Mouse (Mus musculus) bone marrow macrophage, adult 2 months (primary cell): ENCODE data around the gene Tmem102. TPM values are rescaled to one million over a fixed set of nuclear protein-coding genes. Genes with fewer than 3 reads are reported as not detected.

ENCODE experiments used
- H3K27ac ChIP-seq: 2 replicates; pipeline ENCODE4 v1.5.1; 2012; ENCODE audit warnings: low read depth, low read length; ENCODE audit not compliant: insufficient read depth
- H3K4me1 ChIP-seq: 2 replicates; pipeline ENCODE4 v1.6.1; 2012; ENCODE audit warnings: low read length; ENCODE audit not compliant: control insufficient read depth, insufficient read depth
- H3K4me3 ChIP-seq: 2 replicates; pipeline ENCODE4 v1.5.1; 2012; ENCODE audit warnings: mild to moderate bottlenecking, low read length, moderate library complexity; ENCODE audit not compliant: insufficient read depth
- CTCF ChIP-seq: IDR thresholded peaks from 2 replicates; pipeline ENCODE4 v1.5.1; 2012; ENCODE audit warnings: low read depth, mild to moderate bottlenecking, low read length, moderate library complexity
- POLR2A ChIP-seq: IDR thresholded peaks from 2 replicates; pipeline ENCODE4 v1.6.1; 2012; ENCODE audit warnings: mild to moderate bottlenecking, low read depth, low read length, borderline replicate concordance
- polyA plus RNA-seq: library from polyadenylated mRNA; stranded (reverse); fragments of >200 nt; gene quantifications from 2 replicates; pipeline ENCODE4 v1.2.4, GENCODE M21; 2012; ENCODE audit not compliant: missing spikeins, insufficient read depth, insufficient read length

Tmem102 gene
- polyA plus RNA-seq, 1 experiment = not detected

DNA sequence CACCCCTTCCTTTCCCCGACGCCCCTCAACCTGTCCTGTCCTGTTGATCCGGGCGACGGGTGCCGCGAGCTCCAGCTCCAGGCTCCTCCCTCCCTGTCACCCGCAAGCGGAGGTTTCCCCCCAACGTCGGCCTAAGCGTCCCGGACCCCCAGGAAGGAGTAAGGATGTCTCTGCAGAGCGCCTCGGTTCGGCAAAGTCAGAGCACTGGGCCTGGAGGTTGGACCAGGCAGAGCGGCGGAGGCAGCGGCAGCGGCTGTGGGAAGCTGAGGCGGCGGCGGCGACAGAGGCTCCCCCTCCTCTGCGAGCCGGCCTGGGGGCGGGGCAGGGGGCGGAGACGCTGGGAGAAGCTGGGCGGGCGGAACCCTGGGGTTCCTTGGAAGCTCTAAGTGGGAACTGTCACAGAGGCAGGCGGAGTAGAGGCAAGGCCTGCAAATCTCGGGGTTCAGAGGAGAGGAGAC, 2.7 kb downstream of the Tmem102 start:
- no peak for TF ChIP-seq POLR2A
- TF ChIP-seq CTCF = no peak

DNA sequence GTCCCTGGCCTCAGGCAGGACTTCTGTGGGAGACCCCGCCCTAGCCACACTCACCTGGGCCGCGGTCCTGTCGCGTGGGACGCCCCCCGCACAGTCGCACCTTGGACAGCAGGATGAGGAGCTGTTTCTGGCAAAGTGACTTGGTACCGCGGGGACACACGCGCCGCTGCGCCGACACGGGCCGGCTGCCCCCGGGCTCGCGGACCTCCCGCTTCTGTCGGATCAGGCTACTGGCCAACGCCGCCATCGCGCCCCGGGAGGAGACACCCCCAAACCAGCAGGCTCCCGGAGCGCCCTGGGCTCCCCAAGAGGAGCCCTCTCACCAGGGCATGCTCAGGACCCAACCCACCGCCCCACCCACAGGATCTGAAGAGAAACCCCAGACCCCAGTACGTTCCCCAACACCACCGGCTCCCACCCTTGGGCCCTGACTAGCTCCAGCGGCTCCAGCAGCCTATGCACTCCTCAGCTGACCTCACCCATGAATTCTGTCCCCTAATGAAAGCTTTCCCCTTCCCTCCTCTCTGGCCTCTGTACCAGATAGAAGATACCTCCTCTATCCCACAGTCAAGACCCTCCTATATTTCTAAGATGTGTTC, 3.9 kb downstream of the Tmem102 start, which contains the start of gene Fgf11:
Fgf11 (minus strand) TSS at position 479 of the 599 bp plus-strand sequence.
- Histone ChIP-seq H3K27ac (peak within 1 kb of the TSS; percentile 94), H3K4me3 (peak within 1 kb of the TSS; percentile 75), H3K4me1 (peaks cover 24% of the 10 kb centered on the region)
- TF ChIP-seq POLR2A (no peak), CTCF (no peak)

More for the DNA sequence above, 2.7 kb downstream of the Tmem102 start:
- peaks cover 19% of the 10 kb centered on the region for H3K4me1 ChIP-seq
- peak overlapping the region; percentile 60 for H3K27ac ChIP-seq
- peak overlapping the region; percentile 75 for H3K4me3 ChIP-seq

DNA sequence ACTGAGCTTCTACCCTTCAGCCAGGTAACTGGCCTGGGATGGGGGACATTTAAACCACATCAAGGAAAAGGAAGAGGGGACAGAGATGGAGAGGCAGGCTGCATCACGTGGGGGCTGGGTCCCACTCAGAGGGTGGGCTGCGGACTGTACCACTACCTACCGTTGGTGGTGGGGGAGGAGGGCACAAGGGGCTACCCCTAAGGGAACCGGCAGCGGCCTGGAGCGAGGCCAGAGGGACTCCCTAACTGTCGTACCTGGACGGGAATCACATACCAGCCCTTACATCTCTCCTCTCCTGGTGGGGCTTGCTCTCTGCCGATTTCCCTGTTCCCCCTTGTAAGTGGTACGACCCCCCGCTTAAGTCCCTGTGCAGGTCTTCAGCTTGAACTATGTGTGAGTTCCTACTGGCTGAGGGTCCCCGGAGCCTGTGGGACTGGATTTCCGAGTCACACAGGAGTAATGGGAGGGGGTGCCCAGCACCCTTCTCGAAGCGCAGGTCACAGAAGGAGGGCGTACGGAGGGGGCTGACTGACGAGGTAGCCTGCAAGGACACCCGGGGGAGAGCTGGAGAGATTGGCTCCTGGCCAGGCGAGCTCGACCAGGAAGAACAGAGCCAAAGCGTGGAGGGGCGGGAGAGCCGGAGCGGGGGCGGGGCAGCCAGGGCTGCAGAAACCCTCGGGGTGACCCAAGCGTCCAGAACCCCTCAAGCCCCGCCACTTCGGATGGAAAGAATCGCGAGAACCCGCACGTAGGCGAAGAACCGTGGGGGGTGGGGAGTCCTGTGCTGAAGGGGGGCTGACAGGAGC, 4.8 kb downstream of the Tmem102 start:
- Histone ChIP-seq H3K27ac (peak overlapping the region; percentile 94), H3K4me1 (peaks cover 26% of the 10 kb centered on the region), H3K4me3 (peak overlapping the region; percentile 75)
- TF ChIP-seq CTCF = no peak
- no peak for TF ChIP-seq POLR2A

DNA sequence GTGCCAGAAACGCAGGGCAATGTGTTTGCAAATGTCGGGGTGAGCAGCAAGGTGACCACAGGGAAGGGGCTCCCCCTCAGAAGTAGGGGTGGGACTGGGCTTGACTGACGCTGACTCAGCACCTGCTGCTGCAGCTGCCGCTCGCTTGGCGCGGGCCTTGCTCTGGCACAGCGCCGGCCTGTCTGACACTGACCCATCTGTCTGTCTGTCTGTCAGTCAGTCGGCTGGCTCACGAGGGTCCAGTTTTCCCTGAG, 5.4 kb downstream of the Tmem102 start:
- TF ChIP-seq POLR2A (no peak), CTCF (no peak)
- Histone ChIP-seq H3K4me3 (peak overlapping the region; percentile 75), H3K4me1 (peaks cover 26% of the 10 kb centered on the region), H3K27ac (peak overlapping the region; percentile 94)

DNA sequence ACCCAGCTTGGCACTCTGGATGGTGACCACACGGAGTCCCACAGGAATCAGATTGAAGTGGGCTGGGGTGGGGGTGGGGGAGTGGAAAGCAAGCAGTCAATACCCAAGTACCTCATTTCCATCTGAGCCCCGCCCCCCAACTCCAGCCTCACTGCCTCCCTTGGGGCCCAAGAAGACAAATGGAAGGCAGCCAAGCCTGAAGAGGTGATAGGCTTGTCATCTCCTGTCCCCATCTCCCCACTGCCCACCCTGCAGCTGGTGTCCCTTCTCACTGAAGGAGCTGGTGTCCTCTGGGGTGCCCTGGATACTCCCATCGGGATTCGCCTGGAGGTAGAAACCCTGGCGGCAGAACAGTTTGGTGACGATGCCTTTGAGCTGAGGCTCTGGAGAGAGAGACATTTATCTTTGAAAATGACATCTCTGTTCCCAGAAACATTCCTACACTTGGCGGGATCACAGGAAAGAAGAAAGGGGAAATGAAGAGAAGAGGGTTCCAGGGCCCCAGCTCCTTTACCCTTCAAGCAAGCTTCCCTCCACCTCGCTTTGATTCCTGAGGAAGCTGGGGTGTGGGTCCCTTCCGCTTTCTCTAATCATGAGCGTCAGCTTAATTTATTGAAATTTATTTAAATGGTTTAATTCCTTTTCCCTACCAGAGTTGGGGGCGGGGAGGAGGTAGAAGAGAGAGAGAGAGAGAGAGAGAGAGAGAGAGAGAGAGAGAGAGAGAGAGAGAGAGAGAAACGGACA, 5.9 kb downstream of the Tmem102 start:
- Histone ChIP-seq H3K4me1 (peaks cover 29% of the 10 kb centered on the region), H3K4me3 (peak overlapping the region; percentile 75), H3K27ac (peak overlapping the region; percentile 94)
- 0 out of 2 replicates have a peak, but pooled peaks have one; percentile 15 for TF ChIP-seq CTCF
- TF ChIP-seq POLR2A = no peak

DNA sequence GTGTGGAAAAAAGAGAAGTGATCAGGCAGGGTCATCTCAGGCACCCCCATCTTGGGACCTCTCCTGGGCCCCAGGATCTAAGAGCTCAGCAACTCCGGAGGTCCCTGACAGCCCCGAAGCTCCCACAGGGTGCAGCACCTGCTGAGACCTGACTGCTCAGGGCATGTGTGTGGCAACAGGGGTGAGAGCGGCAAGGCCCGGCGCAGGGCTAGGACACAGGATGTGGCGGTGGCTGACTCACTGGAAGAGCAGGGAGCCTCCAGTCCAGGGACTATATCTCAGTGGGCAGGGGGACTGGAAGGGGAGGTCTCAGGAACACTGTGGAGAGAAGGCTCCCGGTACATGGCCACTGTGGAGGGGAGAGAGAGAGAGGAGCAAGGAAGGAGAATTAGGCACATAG, 7.5 kb downstream of the Tmem102 start:
- Histone ChIP-seq H3K27ac (peak overlapping the region; percentile 94), H3K4me3 (peak overlapping the region; percentile 75), H3K4me1 (peaks cover 35% of the 10 kb centered on the region)
- no peak for TF ChIP-seq POLR2A
- no peak for TF ChIP-seq CTCF

DNA sequence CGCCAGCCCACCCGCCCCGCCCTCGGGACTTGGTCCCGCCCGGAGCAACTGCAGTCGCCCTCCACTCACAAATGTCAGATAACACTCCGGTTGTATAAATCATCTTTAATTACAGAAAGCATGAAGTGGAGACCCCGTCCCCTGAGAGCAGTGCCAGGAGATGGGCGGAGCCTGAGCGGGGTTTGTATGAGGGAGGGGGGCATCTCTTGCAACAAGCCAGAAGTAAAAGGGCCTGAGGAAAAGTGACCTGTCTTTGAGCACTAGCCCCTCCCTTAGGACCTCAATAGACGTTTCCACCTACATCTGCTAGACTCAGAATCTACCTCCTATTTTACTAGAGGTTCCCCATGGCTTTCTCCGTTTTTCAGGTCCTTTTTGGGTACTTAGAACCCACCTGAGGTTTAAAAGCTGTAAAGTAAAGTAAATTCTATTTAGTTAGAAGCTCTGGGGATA, 9.4 kb downstream of the Tmem102 start:
- TF ChIP-seq POLR2A (no peak), CTCF (no peak)
- Histone ChIP-seq H3K4me3 (no peak overlapping the region; the same call in 1 of the 2 replicates), H3K4me1 (peaks cover 37% of the 10 kb centered on the region), H3K27ac (no peak overlapping the region)

DNA sequence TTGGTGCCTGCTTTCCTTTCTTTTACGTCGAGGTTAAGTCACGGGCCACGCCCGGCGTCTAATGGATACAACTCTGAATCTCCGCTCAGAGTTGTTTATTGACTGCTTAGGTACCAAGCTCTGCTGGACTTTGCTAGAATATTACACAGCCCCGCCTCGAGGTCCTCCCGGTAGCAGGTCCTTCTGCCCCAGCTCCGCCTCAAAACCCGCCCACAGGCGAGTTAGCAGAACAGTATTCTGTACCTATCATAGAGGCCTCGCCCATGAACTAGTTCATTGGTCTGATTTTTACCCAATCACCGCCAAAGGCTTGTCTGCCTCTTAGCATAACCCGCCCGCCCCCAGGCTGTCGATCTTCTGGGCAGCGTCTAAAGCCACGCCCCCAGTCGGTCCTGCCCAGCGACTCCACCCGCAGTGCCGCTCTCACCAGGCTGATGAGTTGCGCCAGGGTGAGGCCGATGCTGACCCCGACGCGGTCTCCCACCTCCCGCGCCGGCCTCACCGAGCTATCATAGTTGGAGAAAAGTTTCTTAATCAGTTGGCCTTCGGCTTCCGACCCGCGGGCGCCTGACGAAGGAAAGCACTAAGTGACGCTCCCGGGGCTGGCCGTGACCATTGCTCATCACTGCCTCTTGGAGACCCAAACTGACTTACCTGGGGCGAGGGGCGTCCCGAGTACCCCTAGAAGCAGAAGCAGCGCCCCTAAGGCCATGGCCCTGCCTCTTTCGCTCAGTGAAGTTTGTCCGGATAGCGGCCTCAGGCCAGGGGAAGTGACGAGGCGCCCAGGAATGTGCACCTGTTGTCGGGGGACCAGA, 10.0 kb downstream of the Tmem102 start, which contains the start of gene Chrnb1:
Chrnb1 (minus strand) TSS at position 776 of the 815 bp plus-strand sequence.
- Histone ChIP-seq H3K4me1 (peaks cover 37% of the 10 kb centered on the region), H3K27ac (peak within 1 kb of the TSS; percentile 28; the same call in 1 of the 2 replicates), H3K4me3 (peak within 1 kb of the TSS; percentile 62)
- TF ChIP-seq CTCF = no peak
- TF ChIP-seq POLR2A = no peak

DNA sequence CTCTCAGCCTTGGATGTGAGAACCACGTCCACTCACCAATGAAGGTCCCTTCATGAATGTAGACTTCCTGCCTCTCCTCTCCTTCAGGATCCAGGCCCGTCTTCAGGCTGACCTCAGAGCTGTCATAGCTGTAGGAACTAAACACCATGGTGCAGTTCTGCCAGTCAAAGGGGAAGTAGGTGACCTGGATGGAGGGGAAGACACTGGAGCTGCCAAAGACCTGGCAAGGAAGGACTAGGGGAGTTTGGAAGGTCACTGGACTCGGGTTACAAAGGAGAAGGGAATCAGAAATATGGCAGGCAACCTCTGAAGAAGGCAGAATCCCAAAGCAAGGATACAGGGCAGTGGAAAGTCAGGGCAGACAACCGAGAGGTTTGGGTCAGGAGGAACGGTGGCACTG, 12.0 kb downstream of the Tmem102 start:
- Histone ChIP-seq H3K4me1 (peaks cover 28% of the 10 kb centered on the region), H3K27ac (no peak overlapping the region), H3K4me3 (no peak overlapping the region)
- TF ChIP-seq POLR2A (no peak), CTCF (no peak)
